Mouse (Mus musculus): ENCODE measurements around the gene Ces1c. TPM values are rescaled to one million over a fixed set of nuclear protein-coding genes. Genes with fewer than 3 reads are reported as not detected.

Gene Ces1c
- polyA plus RNA-seq, 1 experiment, result 1.5 TPM

DNA sequence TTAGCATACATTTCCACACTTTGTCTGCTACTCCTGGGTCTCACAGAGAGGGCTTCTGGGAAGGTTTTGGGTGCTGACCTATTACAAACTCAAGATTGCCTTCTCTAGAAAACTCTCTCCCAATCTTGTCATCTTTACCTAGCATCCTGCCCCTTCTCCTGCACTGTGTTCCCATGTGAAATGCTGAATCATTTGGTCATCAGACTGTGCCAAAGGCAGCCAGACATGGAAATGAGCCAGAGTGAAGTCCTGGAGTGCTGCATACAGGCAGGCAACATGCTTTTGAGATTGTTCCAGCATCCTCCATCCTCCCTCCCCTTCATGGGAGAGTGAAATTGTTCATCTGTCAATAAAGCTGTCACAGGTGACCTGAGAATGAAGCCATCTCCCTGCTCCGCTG is 20.3 kb upstream of the Ces1c start:
- no peaks in the 10 kb centered on the region for H3K36me3 ChIP-seq (ENCODE audit: control insufficient read depth, insufficient read depth, low read length)
- TF ChIP-seq POLR2A (IDR thresholded peaks at IDR 0.05; ENCODE audit: low read depth, low read length), result no peak
- TF ChIP-seq CTCF (IDR thresholded peaks at IDR 0.05; ENCODE audit: extremely low read depth, insufficient read length, insufficient replicate concordance, low read depth, low read length), result no peak
- WGBS, result 100% methylated on average over 1 of the region's 1 CpGs
- no peaks in the 10 kb centered on the region for H3K27me3 ChIP-seq (ENCODE audit: control insufficient read depth, insufficient read depth, low read length)
- H3K4me3 ChIP-seq (ENCODE audit: low read depth, low read length), result no peak overlapping the region
- no peak overlapping the region for H3K27ac ChIP-seq (ENCODE audit: insufficient read depth, low read depth, low read length)
- no peaks in the 10 kb centered on the region for H3K4me1 ChIP-seq (ENCODE audit: control insufficient read depth, insufficient read depth, insufficient read length, low read length)

DNA sequence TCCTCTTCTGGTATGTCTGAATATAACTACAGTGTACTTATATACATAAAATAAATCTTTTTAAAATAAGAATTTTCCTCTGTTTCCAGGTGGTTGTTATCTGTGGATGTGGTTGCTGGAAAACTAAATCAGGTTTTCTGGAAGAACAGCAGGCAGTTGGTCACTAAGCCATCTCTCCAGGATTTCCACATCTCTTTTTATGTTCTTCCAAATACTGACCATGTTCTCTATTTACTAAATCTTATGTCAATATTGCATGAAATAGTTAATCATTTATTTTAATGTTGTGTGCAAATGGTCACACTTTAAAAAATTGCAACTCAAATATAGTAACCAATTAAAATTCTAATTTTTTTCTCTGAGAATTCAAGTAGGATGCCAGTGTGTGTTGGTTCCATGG is 16.2 kb upstream of the Ces1c start:
- Histone ChIP-seq H3K36me3 (ENCODE audit: control insufficient read depth, insufficient read depth, low read length) (no peaks in the 10 kb centered on the region), H3K27me3 (ENCODE audit: control insufficient read depth, insufficient read depth, low read length) (no peaks in the 10 kb centered on the region), H3K4me1 (ENCODE audit: control insufficient read depth, insufficient read depth, insufficient read length, low read length) (no peaks in the 10 kb centered on the region), H3K4me3 (ENCODE audit: low read depth, low read length) (no peak overlapping the region), H3K27ac (ENCODE audit: insufficient read depth, low read depth, low read length) (no peak overlapping the region)
- TF ChIP-seq CTCF (IDR thresholded peaks at IDR 0.05; ENCODE audit: extremely low read depth, insufficient read length, insufficient replicate concordance, low read depth, low read length) (no peak), POLR2A (IDR thresholded peaks at IDR 0.05; ENCODE audit: low read depth, low read length) (no peak)

DNA sequence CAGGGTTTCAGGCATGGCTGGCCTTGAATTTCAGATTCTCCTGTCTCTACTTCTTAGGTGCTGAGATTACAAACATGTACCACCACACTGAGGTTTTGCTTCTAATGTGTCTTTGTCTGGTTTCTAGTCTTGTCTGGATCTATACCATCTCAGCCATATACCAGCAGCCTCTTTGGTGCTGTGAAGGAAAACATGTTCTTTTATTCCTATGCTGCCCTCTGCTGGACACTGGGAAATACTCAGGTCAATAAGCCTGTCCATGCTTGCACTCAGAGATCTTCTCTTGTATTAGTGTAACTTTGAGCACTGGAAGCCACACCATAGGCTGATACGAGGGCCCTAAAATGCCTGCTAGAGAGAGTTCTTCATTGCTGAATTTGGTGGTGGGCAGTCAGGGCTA is 9.6 kb upstream of the Ces1c start:
- no peak overlapping the region for H3K27ac ChIP-seq (ENCODE audit: insufficient read depth, low read depth, low read length)
- H3K36me3 ChIP-seq (ENCODE audit: control insufficient read depth, insufficient read depth, low read length), result no peaks in the 10 kb centered on the region
- TF ChIP-seq CTCF (IDR thresholded peaks at IDR 0.05; ENCODE audit: extremely low read depth, insufficient read length, insufficient replicate concordance, low read depth, low read length) (no peak), POLR2A (IDR thresholded peaks at IDR 0.05; ENCODE audit: low read depth, low read length) (no peak)
- no peaks in the 10 kb centered on the region for H3K4me1 ChIP-seq (ENCODE audit: control insufficient read depth, insufficient read depth, insufficient read length, low read length)
- no peak overlapping the region for H3K4me3 ChIP-seq (ENCODE audit: low read depth, low read length)
- H3K27me3 ChIP-seq (ENCODE audit: control insufficient read depth, insufficient read depth, low read length), result no peaks in the 10 kb centered on the region
- 24% methylated on average over 1 of the region's 1 CpGs for WGBS

DNA sequence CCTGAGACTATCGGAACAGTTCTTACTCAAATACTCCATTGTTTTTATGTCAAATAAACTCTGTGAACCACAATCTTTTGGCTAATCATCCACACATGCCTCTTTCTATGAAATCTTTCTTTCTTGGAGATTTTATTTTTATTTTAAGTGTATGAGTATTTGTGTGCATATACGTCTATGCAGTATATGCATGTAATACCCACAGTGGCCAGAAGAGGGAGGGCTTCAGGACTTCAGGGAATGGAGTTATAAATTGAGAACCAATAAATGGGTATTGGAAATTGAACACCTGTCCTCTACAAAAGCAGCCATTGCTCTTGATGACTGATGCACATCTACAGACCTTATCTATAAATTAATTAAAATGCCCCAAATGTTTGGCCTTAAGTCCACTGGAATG is 1.1 kb upstream of the Ces1c start:
- no peaks in the 10 kb centered on the region for H3K27me3 ChIP-seq (ENCODE audit: control insufficient read depth, insufficient read depth, low read length)
- WGBS, result 92% methylated on average over 2 of the region's 2 CpGs
- H3K27ac ChIP-seq (ENCODE audit: insufficient read depth, low read depth, low read length), result no peak overlapping the region
- TF ChIP-seq CTCF (IDR thresholded peaks at IDR 0.05; ENCODE audit: extremely low read depth, insufficient read length, insufficient replicate concordance, low read depth, low read length), result no peak
- TF ChIP-seq POLR2A (IDR thresholded peaks at IDR 0.05; ENCODE audit: low read depth, low read length), result no peak
- H3K36me3 ChIP-seq (ENCODE audit: control insufficient read depth, insufficient read depth, low read length), result no peaks in the 10 kb centered on the region
- no peaks in the 10 kb centered on the region for H3K4me1 ChIP-seq (ENCODE audit: control insufficient read depth, insufficient read depth, insufficient read length, low read length)
- no peak overlapping the region for H3K4me3 ChIP-seq (ENCODE audit: low read depth, low read length)

DNA sequence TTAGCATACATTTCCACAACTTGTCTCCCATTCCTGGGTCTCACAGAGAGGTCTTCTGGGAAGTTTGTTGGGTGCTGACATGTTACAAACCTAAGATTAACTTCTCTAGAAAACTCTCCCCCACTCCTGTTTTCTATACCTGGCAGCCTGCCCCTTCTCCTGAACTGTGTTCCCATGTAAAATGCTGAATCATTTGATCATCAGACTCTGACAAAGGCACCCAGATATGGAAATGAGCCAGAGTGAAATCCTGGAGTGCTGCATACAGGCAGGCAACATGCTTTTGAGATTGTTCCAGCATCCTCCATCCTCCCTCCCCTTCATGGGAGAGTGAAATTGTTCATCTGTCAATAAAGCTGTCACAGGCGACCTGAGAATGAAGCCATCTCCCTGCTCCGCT is 4.6 kb downstream of the Ces1c start:
- Histone ChIP-seq H3K27me3 (ENCODE audit: control insufficient read depth, insufficient read depth, low read length) (no peaks in the 10 kb centered on the region), H3K4me3 (ENCODE audit: low read depth, low read length) (no peak overlapping the region), H3K36me3 (ENCODE audit: control insufficient read depth, insufficient read depth, low read length) (no peaks in the 10 kb centered on the region), H3K4me1 (ENCODE audit: control insufficient read depth, insufficient read depth, insufficient read length, low read length) (no peaks in the 10 kb centered on the region), H3K27ac (ENCODE audit: insufficient read depth, low read depth, low read length) (no peak overlapping the region)
- WGBS, result 73% methylated on average over 2 of the region's 2 CpGs
- TF ChIP-seq CTCF (IDR thresholded peaks at IDR 0.05; ENCODE audit: extremely low read depth, insufficient read length, insufficient replicate concordance, low read depth, low read length) (no peak), POLR2A (IDR thresholded peaks at IDR 0.05; ENCODE audit: low read depth, low read length) (no peak)

DNA sequence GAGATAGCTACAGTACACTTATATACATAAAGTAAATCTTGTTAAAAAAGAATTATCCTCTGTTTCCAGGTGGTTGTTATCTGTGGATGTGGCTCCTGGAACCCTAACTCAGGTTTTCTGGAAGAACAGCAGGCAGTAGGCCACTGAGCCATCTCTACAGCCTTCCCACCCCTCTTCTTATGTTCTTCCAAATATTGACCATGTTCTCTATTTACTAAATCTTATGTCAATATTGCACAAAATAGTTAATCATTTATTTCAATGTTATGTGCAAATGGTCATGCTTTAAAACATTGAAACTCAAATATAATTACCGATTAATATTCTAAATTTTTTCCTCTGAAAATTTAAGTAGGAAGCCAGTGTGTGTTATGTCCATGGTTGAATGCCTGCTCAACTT is 9.1 kb downstream of the Ces1c start:
- Histone ChIP-seq H3K27me3 (ENCODE audit: control insufficient read depth, insufficient read depth, low read length) (no peaks in the 10 kb centered on the region), H3K27ac (ENCODE audit: insufficient read depth, low read depth, low read length) (no peak overlapping the region), H3K36me3 (ENCODE audit: control insufficient read depth, insufficient read depth, low read length) (no peaks in the 10 kb centered on the region), H3K4me1 (ENCODE audit: control insufficient read depth, insufficient read depth, insufficient read length, low read length) (no peaks in the 10 kb centered on the region), H3K4me3 (ENCODE audit: low read depth, low read length) (no peak overlapping the region)
- TF ChIP-seq POLR2A (IDR thresholded peaks at IDR 0.05; ENCODE audit: low read depth, low read length), result no peak
- TF ChIP-seq CTCF (IDR thresholded peaks at IDR 0.05; ENCODE audit: extremely low read depth, insufficient read length, insufficient replicate concordance, low read depth, low read length), result no peak
- WGBS, result 86% methylated on average over 1 of the region's 1 CpGs

DNA sequence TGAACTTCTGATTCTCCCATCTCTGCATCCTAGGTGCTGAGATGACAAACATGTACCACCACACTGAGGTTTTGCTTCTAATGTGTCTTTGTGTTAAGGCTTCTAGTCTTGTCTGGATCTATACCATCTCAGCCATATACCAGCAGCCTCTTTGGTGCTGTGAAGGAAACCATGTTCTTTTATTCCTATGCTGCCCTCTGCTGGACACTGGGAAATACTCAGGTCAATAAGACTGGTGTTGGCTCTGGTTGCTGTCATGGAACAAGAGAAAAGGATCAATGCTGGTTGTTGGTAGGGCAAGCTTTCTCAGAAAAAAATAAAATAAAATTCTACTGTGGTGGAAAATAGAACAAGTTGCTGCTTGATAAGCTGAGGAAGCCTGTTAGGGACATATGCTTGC is 35.7 kb downstream of the Ces1c start:
- H3K4me1 ChIP-seq (ENCODE audit: control insufficient read depth, insufficient read depth, insufficient read length, low read length), result no peaks in the 10 kb centered on the region
- no peaks in the 10 kb centered on the region for H3K27me3 ChIP-seq (ENCODE audit: control insufficient read depth, insufficient read depth, low read length)
- H3K36me3 ChIP-seq (ENCODE audit: control insufficient read depth, insufficient read depth, low read length), result no peaks in the 10 kb centered on the region
- TF ChIP-seq POLR2A (IDR thresholded peaks at IDR 0.05; ENCODE audit: low read depth, low read length), result no peak
- TF ChIP-seq CTCF (IDR thresholded peaks at IDR 0.05; ENCODE audit: extremely low read depth, insufficient read length, insufficient replicate concordance, low read depth, low read length), result no peak
- no peak overlapping the region for H3K27ac ChIP-seq (ENCODE audit: insufficient read depth, low read depth, low read length)
- no peak overlapping the region for H3K4me3 ChIP-seq (ENCODE audit: low read depth, low read length)

DNA sequence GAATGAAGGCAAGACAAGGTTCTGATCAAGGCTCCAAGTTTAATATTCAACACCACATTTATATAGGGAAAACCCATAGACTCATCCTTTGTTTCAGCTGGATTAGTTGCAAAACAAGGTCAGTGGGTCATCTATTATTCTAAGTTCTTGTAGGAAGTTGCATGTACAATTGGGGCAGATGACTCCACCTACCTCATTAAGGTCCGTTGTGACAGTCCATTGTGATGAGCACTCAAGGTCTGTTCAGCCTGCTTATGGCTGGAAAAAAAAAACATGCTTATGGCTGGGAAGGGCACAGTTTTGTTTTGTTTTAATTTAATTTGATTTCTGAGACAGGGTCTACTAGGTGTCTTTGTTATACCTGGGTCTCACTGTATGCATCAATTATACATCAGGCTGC is 39.8 kb downstream of the Ces1c start:
- H3K4me1 ChIP-seq (ENCODE audit: control insufficient read depth, insufficient read depth, insufficient read length, low read length), result no peaks in the 10 kb centered on the region
- H3K4me3 ChIP-seq (ENCODE audit: low read depth, low read length), result no peak overlapping the region
- 24% methylated on average over 1 of the region's 1 CpGs for WGBS
- H3K27ac ChIP-seq (ENCODE audit: insufficient read depth, low read depth, low read length), result no peak overlapping the region
- H3K27me3 ChIP-seq (ENCODE audit: control insufficient read depth, insufficient read depth, low read length), result no peaks in the 10 kb centered on the region; the same call in 1 of the 2 replicates
- H3K36me3 ChIP-seq (ENCODE audit: control insufficient read depth, insufficient read depth, low read length), result no peaks in the 10 kb centered on the region
- TF ChIP-seq POLR2A (IDR thresholded peaks at IDR 0.05; ENCODE audit: low read depth, low read length) (no peak), CTCF (IDR thresholded peaks at IDR 0.05; ENCODE audit: extremely low read depth, insufficient read length, insufficient replicate concordance, low read depth, low read length) (no peak)
